Mouse (Mus musculus) myocyte (in vitro differentiated cells): ENCODE results near the gene Btbd2. TPM values are rescaled to one million over a fixed set of nuclear protein-coding genes. Genes with fewer than 3 reads are reported as not detected.

Experiments
- H3K27me3 ChIP-seq: one replicate; pipeline ENCODE4 v1.6.1; 2011; ENCODE audit not compliant: control insufficient read depth, insufficient read depth, insufficient read length
- H3K36me3 ChIP-seq: one replicate; pipeline ENCODE4 v1.6.1; 2011; ENCODE audit not compliant: control insufficient read depth, insufficient read depth
- H3K4me2 ChIP-seq: one replicate; pipeline ENCODE4 v1.6.1; 2011; ENCODE audit warnings: low read depth, control low read depth
- H3K4me3 ChIP-seq: one replicate; pipeline ENCODE4 v1.5.1; 2011; ENCODE audit warnings: mild to moderate bottlenecking, control low read depth, moderate library complexity
- H3K79me2 ChIP-seq: one replicate; pipeline ENCODE4 v1.6.1; 2011; ENCODE audit not compliant: control insufficient read depth, insufficient read depth
- H3ac ChIP-seq: one replicate; pipeline ENCODE4 v1.6.1; 2011; ENCODE audit not compliant: control insufficient read depth, insufficient read length
- CEBPB ChIP-seq: IDR thresholded peaks from 2 replicates; pipeline ENCODE4 v1.6.1; 2011; ENCODE audit warnings: mild to moderate bottlenecking, moderate library complexity; ENCODE audit not compliant: poor library complexity, insufficient read depth, severe bottlenecking
- E2F4 ChIP-seq: IDR thresholded peaks from one replicate; pipeline ENCODE4 v1.6.1; 2011; ENCODE audit warnings: mild to moderate bottlenecking, control low read depth, moderate library complexity; ENCODE audit not compliant: insufficient read depth
- MAX ChIP-seq: IDR thresholded peaks from one replicate; pipeline ENCODE4 v1.6.1; 2011; ENCODE audit warnings: low read depth, mild to moderate bottlenecking, control low read depth
- MYOD1 ChIP-seq, 3 experiments: IDR thresholded peaks; one replicate each; pipeline ENCODE4 v1.6.1; 2011; ENCODE audit warnings: control low read depth in 2 of 3, low read depth in 2 of 3, mild to moderate bottlenecking in 2 of 3, moderate library complexity in 1 of 3; ENCODE audit not compliant: insufficient read length in 2 of 3, control insufficient read depth in 1 of 3
- MYOG ChIP-seq, 3 experiments: IDR thresholded peaks; one replicate each; pipeline ENCODE4 v1.6.1; 2011; ENCODE audit warnings: control low read depth in 2 of 3, low read depth in 2 of 3, mild to moderate bottlenecking in 2 of 3; ENCODE audit not compliant: insufficient read length in 2 of 3, control insufficient read depth in 1 of 3, insufficient read depth in 1 of 3
- POLR2A ChIP-seq: IDR thresholded peaks from one replicate; pipeline ENCODE4 v1.6.1; 2011; ENCODE audit warnings: low read depth, mild to moderate bottlenecking, control low read depth, moderate library complexity; ENCODE audit not compliant: insufficient read length
- POLR2AphosphoS2 ChIP-seq: IDR thresholded peaks from one replicate; pipeline ENCODE4 v1.6.1; 2011; ENCODE audit warnings: low read depth, control low read depth; ENCODE audit not compliant: insufficient read length
- REST ChIP-seq: IDR thresholded peaks from one replicate; pipeline ENCODE4 v1.6.1; 2011; ENCODE audit warnings: mild to moderate bottlenecking, control low read depth, moderate library complexity; ENCODE audit not compliant: insufficient read depth, insufficient read length
- SRF ChIP-seq: IDR thresholded peaks from one replicate; pipeline ENCODE4 v1.6.1; 2011; ENCODE audit warnings: low read depth; ENCODE audit not compliant: control insufficient read depth, insufficient read length
- TCF12 ChIP-seq: IDR thresholded peaks from one replicate; pipeline ENCODE4 v1.6.1; 2011; ENCODE audit warnings: mild to moderate bottlenecking, control low read depth; ENCODE audit not compliant: poor library complexity, insufficient read depth, severe bottlenecking
- TCF3 ChIP-seq: IDR thresholded peaks from one replicate; pipeline ENCODE4 v1.6.1; 2011; ENCODE audit warnings: low read depth, control low read depth; ENCODE audit not compliant: insufficient read length
- USF1 ChIP-seq: IDR thresholded peaks from one replicate; pipeline ENCODE4 v1.6.1; 2011; ENCODE audit warnings: low read depth, mild to moderate bottlenecking, control low read depth, moderate library complexity
- polyA plus RNA-seq: library from polyadenylated mRNA; unstranded; fragments of >200 nt; fragmentation: generic; extraction: Trizol; gene quantifications from one replicate; pipeline ENCODE4 v1.2.1, GENCODE M21; 2012; ENCODE audit warnings: missing spikeins

Gene Btbd2
- polyA plus RNA-seq, 1 experiment: 55.9 TPM

GRCm38 (mm10) chr10:80670531-80670930 is 13.7 kb upstream of the Btbd2 start:
- TF ChIP-seq POLR2AphosphoS2: no peak
- no peak for TF ChIP-seq REST
- TF ChIP-seq MYOG (IDR thresholded peaks at IDR 0.05; ENCODE audit: control insufficient read depth in 1 of 3, insufficient read depth in 1 of 3, insufficient read length in 2 of 3, low read depth in 2 of 3): no peak
- TF ChIP-seq TCF3: no peak
- TF ChIP-seq POLR2A: no peak
- no peak for TF ChIP-seq TCF12
- no peak for TF ChIP-seq MYOD1 (IDR thresholded peaks at IDR 0.05; ENCODE audit: control insufficient read depth in 1 of 3, insufficient read length in 2 of 3, low read depth in 2 of 3)
- no peak for TF ChIP-seq MAX
- no peak for TF ChIP-seq E2F4
- TF ChIP-seq CEBPB: no peak
- TF ChIP-seq SRF: no peak
- no peak for TF ChIP-seq USF1
- H3K79me2 ChIP-seq: peaks cover 40% of the 10 kb centered on the region
- H3K4me3 ChIP-seq: no peak overlapping the region
- H3K27me3 ChIP-seq: no peaks in the 10 kb centered on the region
- H3ac ChIP-seq: no peak overlapping the region
- H3K4me2 ChIP-seq: no peak overlapping the region
- H3K36me3 ChIP-seq: peaks cover 11% of the 10 kb centered on the region

DNA sequence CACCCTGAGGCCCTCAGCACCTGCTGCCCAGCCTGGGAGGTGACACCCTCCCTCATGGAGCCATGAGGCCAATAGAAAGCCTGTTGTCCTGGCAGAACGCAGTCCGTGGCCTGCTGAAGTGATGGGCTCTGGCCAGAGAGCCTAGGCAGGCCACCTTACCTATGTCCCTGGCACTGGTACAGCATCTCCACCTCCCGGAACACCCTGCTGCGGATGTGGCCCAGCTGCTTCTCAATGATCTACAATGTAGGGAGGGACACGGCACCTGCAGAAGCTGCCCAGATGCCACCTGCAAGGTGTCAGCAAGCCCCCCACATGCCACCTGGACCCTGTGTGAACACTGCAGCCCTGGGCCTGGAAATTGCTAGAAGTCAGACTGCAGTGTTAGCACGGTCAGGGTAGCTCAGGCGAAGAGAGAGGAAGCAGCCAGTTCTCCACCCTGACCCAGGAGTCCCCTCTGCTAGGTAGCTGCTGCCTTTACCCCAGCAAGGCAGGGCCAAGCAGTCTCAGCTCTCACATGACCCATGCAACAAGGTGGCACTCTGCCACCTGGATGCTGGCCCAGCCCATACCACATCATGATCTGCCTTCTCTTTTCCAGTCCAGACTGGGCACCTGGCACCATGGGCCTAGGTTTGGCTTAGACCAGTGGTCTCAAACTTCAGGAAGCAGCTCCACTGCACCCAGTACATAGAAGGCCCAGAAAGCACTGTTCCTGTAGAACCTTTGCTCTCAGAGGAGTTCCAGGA is 13.0 kb upstream of the Btbd2 start:
- H3ac ChIP-seq: no peak overlapping the region
- no peaks in the 10 kb centered on the region for H3K27me3 ChIP-seq
- H3K79me2 ChIP-seq: peaks cover 34% of the 10 kb centered on the region

GRCm38 (mm10) chr10:80669018-80669417 is 12.1 kb upstream of the Btbd2 start:
- H3K27me3 ChIP-seq: no peaks in the 10 kb centered on the region
- H3K79me2 ChIP-seq: peaks cover 25% of the 10 kb centered on the region
- H3K4me3 ChIP-seq: no peak overlapping the region
- H3K4me2 ChIP-seq: no peak overlapping the region
- H3K36me3 ChIP-seq: peaks cover 11% of the 10 kb centered on the region
- TF ChIP-seq E2F4 (no peak), POLR2A (peak; percentile 28)
- no peak overlapping the region for H3ac ChIP-seq

More for the DNA sequence above, 13.0 kb upstream of the Btbd2 start:
- H3K36me3 ChIP-seq: peaks cover 11% of the 10 kb centered on the region
- no peak overlapping the region for H3K4me2 ChIP-seq
- TF ChIP-seq MYOG (IDR thresholded peaks at IDR 0.05; ENCODE audit: control insufficient read depth in 1 of 3, insufficient read depth in 1 of 3, insufficient read length in 2 of 3, low read depth in 2 of 3): no peak
- TF ChIP-seq CEBPB: no peak
- no peak for TF ChIP-seq E2F4
- TF ChIP-seq TCF3: no peak
- no peak for TF ChIP-seq REST
- TF ChIP-seq POLR2A: peak; percentile 3
- TF ChIP-seq SRF: no peak
- TF ChIP-seq MAX: no peak
- TF ChIP-seq USF1: no peak
- peak in 1 of 3 experiments; percentile 11 for TF ChIP-seq MYOD1 (IDR thresholded peaks at IDR 0.05; ENCODE audit: control insufficient read depth in 1 of 3, insufficient read length in 2 of 3, low read depth in 2 of 3)
- TF ChIP-seq POLR2AphosphoS2: peak; percentile 8
- TF ChIP-seq TCF12: no peak
- no peak overlapping the region for H3K4me3 ChIP-seq

GRCm38 (mm10) chr10:80668614-80669013 is 11.7 kb upstream of the Btbd2 start:
- no peak overlapping the region for H3ac ChIP-seq
- H3K4me3 ChIP-seq: no peak overlapping the region
- TF ChIP-seq MYOG (IDR thresholded peaks at IDR 0.05; ENCODE audit: control insufficient read depth in 1 of 3, insufficient read depth in 1 of 3, insufficient read length in 2 of 3, low read depth in 2 of 3) (peak in 2 of 3 experiments; percentile 59 to 93), POLR2A (no peak), CEBPB (no peak), MYOD1 (IDR thresholded peaks at IDR 0.05; ENCODE audit: control insufficient read depth in 1 of 3, insufficient read length in 2 of 3, low read depth in 2 of 3) (peak in 2 of 3 experiments; percentile 55 to 89)
- H3K27me3 ChIP-seq: no peaks in the 10 kb centered on the region
- H3K36me3 ChIP-seq: peaks cover 11% of the 10 kb centered on the region
- no peak overlapping the region for H3K4me2 ChIP-seq
- peaks cover 21% of the 10 kb centered on the region for H3K79me2 ChIP-seq

- Histone ChIP-seq H3ac (no peak overlapping the region), H3K27me3 (no peaks in the 10 kb centered on the region), H3K36me3 (peaks cover 11% of the 10 kb centered on the region), H3K4me3 (no peak overlapping the region), H3K4me2 (peak overlapping the region; percentile 49), H3K79me2 (peaks cover 6% of the 10 kb centered on the region)
- TF ChIP-seq MAX: no peak
- peak; percentile 27 for TF ChIP-seq SRF
- TF ChIP-seq TCF12: peak; percentile 12
- TF ChIP-seq CEBPB: no peak
- peak; percentile 94 to 100 (median 99) for TF ChIP-seq MYOG (IDR thresholded peaks at IDR 0.05; ENCODE audit: control insufficient read depth in 1 of 3, insufficient read depth in 1 of 3, insufficient read length in 2 of 3, low read depth in 2 of 3)
- TF ChIP-seq USF1: no peak
- peak; percentile 40 for TF ChIP-seq POLR2AphosphoS2
- TF ChIP-seq MYOD1 (IDR thresholded peaks at IDR 0.05; ENCODE audit: control insufficient read depth in 1 of 3, insufficient read length in 2 of 3, low read depth in 2 of 3): peak; percentile 32 to 100 (median 96)
- TF ChIP-seq TCF3: peak; percentile 92
- no peak for TF ChIP-seq E2F4
- no peak for TF ChIP-seq REST
- peak; percentile 38 for TF ChIP-seq POLR2A
These were observed 10.1 kb upstream of the Btbd2 start for GRCm38 (mm10) chr10:80666837-80667412.
